Mouse (Mus musculus): ENCODE results near the gene Tsen15. TPM values are rescaled to one million over a fixed set of nuclear protein-coding genes. Genes with fewer than 3 reads are reported as not detected.
A peak's percentile ranks its signal among the peaks of the same experiment; 100 is the strongest.

Tsen15 gene
- total and polyA plus RNA-seq, 3 experiments = 23.1 to 65.9 (median 40.9) TPM

DNA sequence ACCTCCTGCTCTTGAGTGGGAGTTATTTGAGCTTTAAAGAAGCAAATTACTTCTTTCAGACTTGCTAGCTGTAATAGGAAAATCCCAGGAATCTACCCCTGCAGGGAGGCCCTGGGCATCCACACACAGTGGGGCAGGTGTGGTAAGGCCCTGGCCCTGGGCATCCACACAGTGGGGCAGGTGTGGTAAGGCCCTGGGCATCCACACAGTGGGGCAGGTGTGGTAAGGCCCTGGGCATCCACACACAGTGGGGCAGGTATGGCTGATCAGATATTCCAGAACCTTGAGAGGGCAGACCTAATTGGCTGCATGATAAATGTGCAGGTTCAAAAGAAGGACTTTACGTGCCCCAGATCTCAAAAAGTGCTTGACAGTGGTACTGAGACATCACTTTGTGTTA, 1.9 kb downstream of the Tsen15 start:
- Histone ChIP-seq H3K79me2 (replicated peaks; ENCODE audit: control insufficient read depth, extremely low read depth, insufficient read depth, poor library complexity, severe bottlenecking) (peaks cover 14% of the 10 kb centered on the region), H3K9me3 (replicated peaks; ENCODE audit: low read length) (no peaks in the 10 kb centered on the region), H3K9ac (ENCODE audit: insufficient read depth, low read depth) (no peak overlapping the region), H3K4me2 (ENCODE audit: insufficient read depth, low read depth, poor library complexity, severe bottlenecking) (no peak overlapping the region), H3K27me3 (replicated peaks) (no peaks in the 10 kb centered on the region), H3K27ac (ENCODE audit: insufficient read depth, low read depth) (no peak overlapping the region), H3K36me3 (replicated peaks in 1 of 2; ENCODE audit: control insufficient read depth in 1 of 2, insufficient read depth in 1 of 2, low read length in 1 of 2) (peaks cover 11 to 39% of the 10 kb centered on the region in 2 experiments), H3K4me1 (ENCODE audit: control insufficient read depth in 1 of 2, insufficient read depth in 2 of 2) (peaks cover 3 to 13% of the 10 kb centered on the region in 2 experiments), H3K4me3 (replicated peaks in 1 of 3; ENCODE audit: low read depth in 2 of 3, low read length in 2 of 3, poor library complexity in 1 of 3) (peak overlapping the region in 1 of 3 experiments; percentile 25)
- no peak for TF ChIP-seq ETS1 (conservative IDR thresholded peaks at IDR 0.05; ENCODE audit: low read depth, low read length)
- no peak for TF ChIP-seq JUND (conservative IDR thresholded peaks at IDR 0.05; ENCODE audit: low read depth, low read length)
- DNase-seq (ENCODE audit: extremely low read depth) = no peak
- in situ Hi-C loops (cut with MboI; ENCODE audit: low pct_ligation_motif_present, low pct_unique_long_range_greater_than_20kb, low sequenced_read_pairs) = no loop called here
- dilution Hi-C loops (cut with MboI; ENCODE audit: extremely low pct_ligation_motif_present, extremely low pct_unique_long_range_greater_than_20kb, low sequenced_read_pairs) = no loop called here

GRCm38 (mm10) chr1:152378311-152378710, 8.2 kb downstream of the Tsen15 start:
- dilution Hi-C loops (cut with MboI; ENCODE audit: extremely low pct_ligation_motif_present, extremely low pct_unique_long_range_greater_than_20kb, low sequenced_read_pairs) (no loop called here), in situ Hi-C loops (cut with MboI; ENCODE audit: low pct_ligation_motif_present, low pct_unique_long_range_greater_than_20kb, low sequenced_read_pairs) (no loop called here)
- Histone ChIP-seq H3K36me3 (replicated peaks in 1 of 2; ENCODE audit: control insufficient read depth in 1 of 2, insufficient read depth in 1 of 2, low read length in 1 of 2) (peaks cover 34 to 83% of the 10 kb centered on the region in 2 experiments), H3K79me2 (replicated peaks; ENCODE audit: control insufficient read depth, extremely low read depth, insufficient read depth, poor library complexity, severe bottlenecking) (peaks cover 2% of the 10 kb centered on the region; the same call in 1 of the 2 replicates), H3K9me3 (replicated peaks; ENCODE audit: low read length) (no peaks in the 10 kb centered on the region), H3K4me3 (replicated peaks in 1 of 3; ENCODE audit: low read depth in 2 of 3, low read length in 2 of 3, poor library complexity in 1 of 3) (no peak overlapping the region), H3K4me2 (ENCODE audit: insufficient read depth, low read depth, poor library complexity, severe bottlenecking) (no peak overlapping the region), H3K27ac (ENCODE audit: insufficient read depth, low read depth) (no peak overlapping the region), H3K9ac (ENCODE audit: insufficient read depth, low read depth) (no peak overlapping the region), H3K4me1 (ENCODE audit: control insufficient read depth in 1 of 2, insufficient read depth in 2 of 2) (no peaks in the 10 kb centered on the region), H3K27me3 (replicated peaks) (no peaks in the 10 kb centered on the region)
- no peak for TF ChIP-seq MEF2A (IDR thresholded peaks at IDR 0.05; ENCODE audit: borderline replicate concordance, low read depth, low read length)
- no peak for TF ChIP-seq BHLHE40 (IDR thresholded peaks at IDR 0.05; ENCODE audit: low read depth, low read length)
- no peak for TF ChIP-seq CHD2 (IDR thresholded peaks at IDR 0.05; ENCODE audit: low read length)
- TF ChIP-seq NELFE (IDR thresholded peaks at IDR 0.05; ENCODE audit: low read depth, low read length) = no peak
- TF ChIP-seq E2F4 (IDR thresholded peaks at IDR 0.05; ENCODE audit: insufficient replicate concordance, low read depth, low read length) = no peak
- TF ChIP-seq MYC (IDR thresholded peaks at IDR 0.05; ENCODE audit: low read depth, low read length) = no peak
- no peak for TF ChIP-seq KAT2A (IDR thresholded peaks at IDR 0.05; ENCODE audit: insufficient replicate concordance, low read length)
- TF ChIP-seq MAFK (IDR thresholded peaks at IDR 0.05; ENCODE audit: insufficient replicate concordance, low read length) = no peak
- TF ChIP-seq RCOR1 (conservative IDR thresholded peaks at IDR 0.05; ENCODE audit: low read depth, low read length) = no peak
- TF ChIP-seq PAX5 (IDR thresholded peaks at IDR 0.05; ENCODE audit: low read length) = no peak
- no peak for TF ChIP-seq ETS1 (conservative IDR thresholded peaks at IDR 0.05; ENCODE audit: low read depth, low read length)
- TF ChIP-seq UBTF (IDR thresholded peaks at IDR 0.05; ENCODE audit: low read depth, low read length) = no peak
- TF ChIP-seq POLR2AphosphoS2 (IDR thresholded peaks at IDR 0.05; ENCODE audit: low read depth, low read length) = no peak
- no peak for TF ChIP-seq SIN3A (IDR thresholded peaks at IDR 0.05; ENCODE audit: low read length)
- no peak for TF ChIP-seq MXI1 (IDR thresholded peaks at IDR 0.05; ENCODE audit: low read depth, low read length)
- no peak for TF ChIP-seq POLR2A (IDR thresholded peaks at IDR 0.05; ENCODE audit: low read depth, low read length)
- no peak for TF ChIP-seq TBP (conservative IDR thresholded peaks at IDR 0.05; ENCODE audit: low read depth, low read length)
- TF ChIP-seq NRF1 (IDR thresholded peaks at IDR 0.05; ENCODE audit: low read depth, low read length) = no peak
- TF ChIP-seq ELF1 (IDR thresholded peaks at IDR 0.05; ENCODE audit: low read depth, low read length) = no peak
- TF ChIP-seq SMC3 (IDR thresholded peaks at IDR 0.05; ENCODE audit: low read depth, low read length) = no peak
- no peak for DNase-seq (ENCODE audit: extremely low read depth)
